Mouse (Mus musculus): Measurements from ENCODE around the gene Mpv17. TPM values are rescaled to one million over a fixed set of nuclear protein-coding genes. Genes with fewer than 3 reads are reported as not detected.

Gene Mpv17
- polyA plus RNA-seq, 1 experiment, result 117 TPM

DNA sequence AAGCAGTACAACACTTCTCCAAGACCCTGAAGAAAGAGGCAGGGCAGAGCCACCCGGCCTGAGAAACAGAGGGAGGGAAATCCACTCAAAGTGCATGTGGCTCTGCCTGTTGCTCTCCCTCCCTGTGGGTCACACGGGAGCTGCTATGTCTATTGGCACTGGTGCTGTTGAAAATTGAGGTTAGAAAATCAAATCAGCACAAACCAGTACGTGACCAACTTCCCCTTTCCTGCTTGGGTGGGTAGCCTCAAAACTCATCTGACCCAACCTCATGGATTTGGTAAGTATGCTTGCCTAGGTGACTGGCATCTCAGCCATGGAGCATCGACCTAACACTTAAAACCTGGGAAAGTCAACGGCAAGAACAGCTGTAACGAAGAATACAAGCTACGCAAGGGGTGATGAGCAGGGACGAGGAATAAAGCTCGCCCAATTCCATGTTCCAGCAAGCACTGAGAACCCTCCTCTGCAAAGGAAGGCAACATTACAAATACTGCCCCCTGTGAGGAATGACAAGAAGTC is 48.2 kb downstream of the Mpv17 start, which contains the start of gene Dnajc5g:
Gene Dnajc5g, plus strand, starts transcription at position 472 of the 522 bp plus-strand sequence.
- DNase-seq (ENCODE audit: low spot score), result no peak

DNA sequence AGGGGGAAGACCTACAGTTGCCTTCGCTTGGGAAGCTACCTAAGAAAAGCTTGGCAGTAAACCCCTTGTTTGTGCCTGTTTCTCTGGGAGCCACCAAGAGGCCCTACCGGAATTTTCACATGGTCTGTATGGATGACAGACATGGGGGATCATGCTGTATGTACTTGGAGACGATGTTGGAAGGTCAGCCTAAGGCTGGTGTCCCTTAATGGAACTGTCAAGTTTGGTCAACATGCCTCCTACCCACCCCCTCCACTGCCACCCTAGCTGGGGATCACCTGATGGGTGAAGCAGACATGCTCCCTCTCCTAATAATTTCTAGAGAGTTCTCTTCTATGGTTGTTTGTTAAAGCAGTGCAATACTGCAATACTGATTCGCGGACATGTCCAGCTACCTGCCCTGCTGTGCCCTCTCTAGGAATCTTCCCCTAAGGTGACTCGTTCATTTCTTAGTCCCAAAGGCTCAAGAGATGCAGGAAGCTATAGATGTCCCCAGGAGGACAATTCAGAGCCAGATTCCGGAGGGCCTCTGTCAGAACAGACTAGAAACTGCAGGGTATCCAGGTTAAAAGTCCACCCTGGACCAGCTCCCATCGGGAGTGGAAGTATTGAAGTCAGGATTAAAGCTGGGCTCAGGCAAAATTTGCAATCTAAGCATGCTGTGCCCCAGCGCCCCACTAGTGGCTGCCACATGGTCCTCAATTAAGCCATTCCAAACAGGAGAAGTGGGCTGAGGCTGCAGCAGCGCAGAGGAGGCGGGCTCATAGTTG is 58.2 kb downstream of the Mpv17 start:
- no peak for DNase-seq (ENCODE audit: low spot score)

DNA sequence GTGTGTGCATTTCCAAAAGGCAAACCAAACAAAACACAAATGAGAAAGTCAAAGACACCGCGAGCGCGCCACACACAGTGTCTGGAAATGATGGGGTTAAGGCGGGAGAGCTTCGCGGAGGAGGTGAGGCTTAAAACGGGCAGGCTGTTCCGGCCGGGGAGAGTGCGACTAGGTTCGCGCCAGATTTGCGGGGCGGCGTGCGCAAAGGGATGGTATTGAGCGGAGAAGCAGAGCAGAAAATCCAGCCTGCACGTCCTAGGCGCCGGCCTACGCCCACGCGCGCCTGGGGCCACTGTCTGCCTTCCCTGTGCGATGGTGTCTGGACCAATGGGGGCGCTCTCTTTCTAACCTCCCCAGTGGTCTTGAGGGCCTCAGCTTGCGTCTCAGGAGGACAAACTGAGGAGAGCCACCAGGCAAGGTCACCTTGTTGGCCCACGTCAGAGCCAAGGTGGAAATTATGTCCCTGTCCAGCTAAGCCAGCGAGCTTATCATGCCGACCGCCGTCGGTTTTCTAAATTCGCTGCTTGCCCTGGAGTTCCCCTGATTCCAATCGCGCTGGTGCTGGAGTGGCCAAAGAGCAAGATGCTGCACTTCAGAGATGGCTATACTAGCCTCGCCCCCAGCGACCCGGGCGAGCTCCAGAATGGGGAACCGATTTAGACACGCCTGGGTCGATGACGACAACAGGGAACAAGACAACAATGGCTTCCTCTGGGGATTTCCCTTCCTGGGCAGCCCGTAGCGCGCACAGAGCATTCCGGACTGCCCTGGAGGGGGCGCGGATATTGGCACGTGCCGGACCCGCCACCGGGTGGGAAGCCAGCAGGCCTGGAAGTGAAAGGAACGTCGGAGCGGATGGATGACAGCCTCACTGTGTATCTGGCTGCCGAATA is 59.0 kb downstream of the Mpv17 start:
- no peak for DNase-seq (ENCODE audit: low spot score)

DNA sequence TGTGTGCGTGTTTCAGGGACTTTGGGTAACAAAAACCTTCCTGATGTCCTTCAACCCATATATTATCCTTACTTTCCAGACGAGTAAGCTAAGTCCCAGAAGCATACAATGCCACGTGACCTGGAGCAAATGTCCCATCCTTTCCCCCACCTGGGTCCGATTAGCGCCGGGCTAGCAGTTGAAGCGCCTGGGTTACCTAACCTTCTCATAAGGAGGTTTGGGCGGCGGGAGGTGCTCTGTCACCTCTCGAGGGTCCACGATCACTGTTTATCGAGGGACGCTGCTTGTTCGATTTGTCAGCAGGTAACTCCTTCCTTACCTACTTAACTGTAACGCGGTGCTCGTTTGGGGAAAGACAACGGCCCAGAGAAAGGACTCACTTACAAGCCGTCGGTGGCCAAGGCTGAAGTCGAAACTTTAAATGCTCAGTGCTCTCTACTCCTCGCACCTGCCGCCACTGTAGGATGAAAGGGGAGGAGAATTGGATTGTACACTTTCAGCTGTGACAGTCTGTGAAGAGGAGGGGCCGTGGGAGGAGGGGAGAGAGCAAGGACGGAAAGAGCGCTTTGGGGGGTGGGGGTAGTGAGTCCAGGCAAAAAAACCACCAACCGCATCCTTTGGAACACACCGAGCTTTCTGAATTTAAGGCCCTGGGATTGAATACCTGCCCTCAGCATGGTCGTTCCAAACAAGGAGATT is 59.8 kb downstream of the Mpv17 start:
- no peak for DNase-seq (ENCODE audit: low spot score)

DNA sequence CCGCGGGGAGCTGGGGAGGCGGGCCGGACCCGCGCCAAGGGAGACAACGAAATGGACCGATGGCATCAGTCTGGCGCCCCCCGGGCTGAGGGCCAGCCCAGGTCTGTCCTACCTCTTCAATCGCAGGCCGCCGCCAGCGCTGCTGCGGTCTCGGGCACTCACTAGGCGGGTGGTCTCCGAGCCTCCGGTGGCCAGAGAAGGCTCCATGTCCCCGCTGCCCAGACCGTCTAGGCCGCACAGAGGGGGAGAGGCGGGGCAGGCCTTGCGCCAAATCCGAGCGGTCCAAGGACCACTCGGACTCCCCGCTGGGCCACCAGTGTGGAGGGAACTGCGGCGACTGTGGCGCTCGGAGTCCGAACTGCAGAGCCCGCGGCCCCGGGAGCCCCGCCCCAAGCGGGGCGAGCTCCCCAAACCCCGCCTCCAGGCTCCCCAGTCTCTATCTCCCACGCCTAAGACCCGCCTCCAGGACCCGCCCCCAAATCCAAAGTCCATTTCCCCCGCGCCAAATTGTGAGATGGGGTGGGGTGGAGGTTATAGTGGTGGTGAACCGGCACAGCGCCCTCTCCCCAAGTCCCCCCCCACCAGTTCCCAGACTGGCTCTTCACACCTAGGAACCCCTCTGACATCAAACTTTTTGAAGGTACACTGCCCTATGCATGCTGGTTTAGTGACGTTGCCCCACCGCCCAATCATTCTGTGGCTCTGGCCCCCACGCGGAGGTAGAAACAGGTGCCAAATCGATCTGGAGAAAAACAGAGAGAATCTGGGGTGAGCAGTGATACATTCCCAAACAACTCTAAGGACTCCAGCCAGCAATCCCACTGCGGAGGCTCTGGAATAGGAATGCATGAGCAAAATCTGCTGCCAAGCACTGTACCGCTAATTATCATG is 60.7 kb downstream of the Mpv17 start:
- DNase-seq (ENCODE audit: low spot score), result no peak

DNA sequence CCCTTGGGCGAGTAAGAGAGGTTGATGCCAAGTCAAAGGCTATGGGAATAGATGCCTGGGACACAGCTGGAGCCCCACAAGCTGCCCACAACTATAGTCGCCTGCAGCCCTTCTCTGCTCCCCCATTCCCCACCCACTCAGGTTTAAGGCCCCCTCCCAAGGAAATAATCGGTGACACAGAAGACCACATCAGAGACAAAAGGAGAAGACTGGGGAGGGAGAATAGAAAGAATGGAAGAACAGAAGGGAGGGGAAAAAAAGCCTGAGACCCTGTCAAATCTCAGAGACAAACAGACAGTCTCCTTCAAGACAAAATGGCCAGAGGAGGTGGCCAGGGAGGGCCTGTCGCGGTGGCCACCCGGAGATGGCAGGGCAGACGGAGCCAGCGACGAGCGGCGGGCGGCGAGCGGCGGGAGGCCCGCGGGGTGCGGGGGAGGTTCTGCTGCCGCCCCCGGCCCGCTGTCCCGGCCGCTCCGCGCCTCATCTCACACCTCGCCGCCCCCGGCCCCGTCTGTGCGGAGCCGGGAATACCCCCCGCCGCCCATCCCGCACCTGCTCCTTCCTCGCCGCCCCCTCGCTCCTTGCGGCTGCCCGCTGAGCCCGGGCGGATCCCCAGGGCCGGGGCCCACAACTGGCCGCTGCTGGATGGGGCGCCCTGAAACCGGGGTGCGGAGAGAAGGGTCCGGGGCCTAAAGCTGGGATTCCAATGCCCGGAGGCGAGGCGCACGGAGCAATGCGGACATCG is 61.6 kb downstream of the Mpv17 start:
- DNase-seq (ENCODE audit: low spot score), result no peak

Other genes with a start within 250 kb of the Mpv17 start
- 268 and 335 TPM in 2 replicates for gene Ost4, start 246.5 kb downstream of the Mpv17 start, polyA plus RNA-seq (2012; rRNA removed)
- gene Emilin1, start 240.8 kb downstream of the Mpv17 start, polyA plus RNA-seq (2012; rRNA removed), result 59.2 and 104 TPM in 2 replicates
- 38.4 and 38.9 TPM in 2 replicates for gene Khk, start 232.8 kb downstream of the Mpv17 start, polyA plus RNA-seq (2012; rRNA removed)
- 14.0 and 15.0 TPM in 2 replicates for gene Cgref1, start 208.7 kb downstream of the Mpv17 start, polyA plus RNA-seq (2012; rRNA removed)
- 166 and 214 TPM in 2 replicates for gene Preb, start 193.9 kb downstream of the Mpv17 start, polyA plus RNA-seq (2012; rRNA removed)
- 0.50 and 0.66 TPM in 2 replicates for gene Tcf23, start 185.6 kb downstream of the Mpv17 start, polyA plus RNA-seq (2012; rRNA removed)
- 162 and 174 TPM in 2 replicates for gene Atraid, start 105.9 kb downstream of the Mpv17 start, polyA plus RNA-seq (2012; rRNA removed)
- 19.4 and 21.3 TPM in 2 replicates for gene Slc5a6, start 105.3 kb downstream of the Mpv17 start, polyA plus RNA-seq (2012; rRNA removed)
- gene Cad, start 99.5 kb downstream of the Mpv17 start, polyA plus RNA-seq (2012; rRNA removed), result 14.6 and 14.8 TPM in 2 replicates
- not detected in 2 replicates for gene Dnajc5g, start 48.0 kb downstream of the Mpv17 start, polyA plus RNA-seq (2012; rRNA removed)
- gene Slc30a3, start 46.0 kb downstream of the Mpv17 start, polyA plus RNA-seq (2012; rRNA removed), result 0.04 TPM in 1 of 2 replicates, not detected in the other
- gene Trim54, start 37.5 kb downstream of the Mpv17 start, polyA plus RNA-seq (2012; rRNA removed), result not detected in 2 replicates
- gene Ucn, start 15.4 kb downstream of the Mpv17 start, polyA plus RNA-seq (2012; rRNA removed), result not detected in 2 replicates
- 1.5 and 1.7 TPM in 2 replicates for gene Gm29609, start 25.7 kb upstream of the Mpv17 start, polyA plus RNA-seq (2012; rRNA removed)
- gene Gtf3c2, start 25.9 kb upstream of the Mpv17 start, polyA plus RNA-seq (2012; rRNA removed), result 78.9 and 87.0 TPM in 2 replicates
- gene Snx17, start 39.0 kb upstream of the Mpv17 start, polyA plus RNA-seq (2012; rRNA removed), result 93.5 and 93.8 TPM in 2 replicates
- gene Eif2b4, start 39.2 kb upstream of the Mpv17 start, polyA plus RNA-seq (2012; rRNA removed), result 33.2 and 39.1 TPM in 2 replicates
- gene Zfp513, start 48.1 kb upstream of the Mpv17 start, polyA plus RNA-seq (2012; rRNA removed), result 29.3 and 37.0 TPM in 2 replicates
- gene Ppm1g, start 66.4 kb upstream of the Mpv17 start, polyA plus RNA-seq (2012; rRNA removed), result 67.0 and 73.4 TPM in 2 replicates
- 114 and 127 TPM in 2 replicates for gene Nrbp1, start 86.6 kb upstream of the Mpv17 start, polyA plus RNA-seq (2012; rRNA removed)
- 0.28 and 0.37 TPM in 2 replicates for gene Gm9970, start 87.0 kb upstream of the Mpv17 start, polyA plus RNA-seq (2012; rRNA removed)
- gene Krtcap3, start 97.4 kb upstream of the Mpv17 start, polyA plus RNA-seq (2012; rRNA removed), result 40.9 and 56.9 TPM in 2 replicates
- 36.1 and 39.8 TPM in 2 replicates for gene Ift172, start 136.9 kb upstream of the Mpv17 start, polyA plus RNA-seq (2012; rRNA removed)
- gene Fndc4, start 141.8 kb upstream of the Mpv17 start, polyA plus RNA-seq (2012; rRNA removed), result 14.7 and 17.6 TPM in 2 replicates
- 0.29 and 0.39 TPM in 2 replicates for gene Gckr, start 143.2 kb upstream of the Mpv17 start, polyA plus RNA-seq (2012; rRNA removed)

All from urinary bladder, adult 2 months (tissue).